Mouse (Mus musculus) monocyte, adult 2 months (primary cell): ENCODE measurements around the gene Hk2.

Experiments used
- DNase-seq, 2 experiments: peaks; one replicate each; pipeline ENCODE4 v3.0.0; 2022; ENCODE audit warnings: low spot score in 2 of 2, low read depth in 1 of 2

Hk2 gene

DNA sequence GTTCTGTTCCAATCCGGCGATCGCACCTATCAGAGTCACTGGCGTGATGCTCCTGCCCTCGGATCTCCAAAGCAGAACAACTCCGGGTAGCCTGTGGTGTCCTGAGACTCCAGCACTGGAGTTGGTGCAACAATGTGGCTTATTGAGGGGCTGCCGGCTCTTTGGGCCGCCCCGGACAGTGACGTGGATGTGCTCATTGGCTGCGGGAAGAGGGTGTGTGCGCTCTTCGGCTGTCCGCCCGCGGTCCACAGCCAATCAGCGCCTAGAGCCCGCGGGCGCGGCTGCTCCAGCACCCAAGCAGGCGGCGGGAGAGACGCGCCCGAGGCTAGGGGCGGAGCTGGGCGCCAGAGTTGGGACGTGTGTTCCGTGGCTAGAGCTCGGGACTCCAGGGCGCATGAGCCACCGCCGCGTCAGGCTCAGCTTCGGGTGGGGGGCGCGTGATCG lies at the start of gene Hk2:
Hk2 (minus strand) TSS at position 134 of the 444 bp plus-strand sequence.
- DNase-seq: peak; percentile 75 to 84

DNA sequence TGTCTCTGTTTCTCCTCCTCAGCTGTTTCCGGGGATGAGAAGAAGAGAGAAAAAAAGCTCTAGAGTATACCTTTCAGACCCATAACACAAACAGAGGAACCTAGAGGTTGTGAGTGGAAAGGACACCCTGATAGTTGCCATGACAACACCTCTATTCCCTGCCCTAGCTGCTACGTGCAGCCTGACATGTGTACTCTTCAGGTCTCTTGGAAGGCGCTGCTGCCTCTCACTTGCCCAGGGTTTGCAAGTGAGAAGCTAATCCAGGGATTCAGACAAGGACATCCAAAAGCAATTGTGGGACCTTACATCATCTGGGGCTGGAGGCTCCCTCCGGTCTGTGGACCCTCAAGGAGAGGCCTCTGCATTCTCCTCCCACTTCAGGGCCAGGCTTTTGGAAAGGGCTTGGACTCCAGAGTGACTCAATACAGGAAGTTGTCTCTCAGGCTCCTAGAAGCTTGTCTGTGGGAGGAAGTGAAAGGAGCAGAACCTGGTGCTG lies 47.6 kb upstream of the Hk2 start:
- DNase-seq: peak; percentile 23 to 27

DNA sequence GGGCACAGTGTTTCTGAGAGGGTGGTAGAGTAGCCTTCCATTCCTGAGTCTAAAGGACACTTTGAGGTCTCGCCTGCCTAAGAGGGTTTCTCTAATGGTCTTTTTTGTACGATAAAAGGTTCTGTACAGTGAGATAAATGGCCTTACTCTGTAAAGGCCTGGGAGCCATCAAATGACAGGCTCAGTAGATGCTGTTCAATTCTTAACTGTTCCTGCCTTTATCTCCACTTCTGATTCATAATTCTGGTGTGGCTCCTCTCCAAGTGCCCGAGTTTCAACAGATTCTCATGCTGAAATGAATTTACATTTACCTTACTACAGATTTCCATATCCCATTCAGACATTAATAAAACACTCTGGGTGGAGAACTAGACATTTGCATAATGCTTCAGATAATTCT lies 46.5 kb upstream of the Hk2 start:
- DNase-seq: no peak

DNA sequence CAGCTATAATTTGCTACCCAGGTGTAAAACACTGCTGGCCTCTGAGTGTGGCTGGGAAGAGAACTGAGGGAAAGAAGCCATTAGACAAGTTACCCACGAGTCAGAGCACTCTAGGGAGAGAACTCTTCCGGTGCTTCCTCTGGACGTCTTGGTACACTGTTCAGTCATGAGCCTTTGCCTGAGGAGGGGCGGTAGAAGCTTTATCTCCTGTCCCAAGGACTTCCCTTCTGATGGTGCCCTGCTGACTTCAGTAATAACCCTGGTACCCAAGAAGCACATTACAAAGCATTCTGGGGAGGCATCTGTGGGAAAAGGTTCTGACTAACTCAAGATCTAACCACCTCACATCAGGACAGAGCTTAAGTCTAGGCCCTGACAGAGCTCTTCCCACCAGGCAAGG lies 40.6 kb upstream of the Hk2 start:
- DNase-seq: no peak

DNA sequence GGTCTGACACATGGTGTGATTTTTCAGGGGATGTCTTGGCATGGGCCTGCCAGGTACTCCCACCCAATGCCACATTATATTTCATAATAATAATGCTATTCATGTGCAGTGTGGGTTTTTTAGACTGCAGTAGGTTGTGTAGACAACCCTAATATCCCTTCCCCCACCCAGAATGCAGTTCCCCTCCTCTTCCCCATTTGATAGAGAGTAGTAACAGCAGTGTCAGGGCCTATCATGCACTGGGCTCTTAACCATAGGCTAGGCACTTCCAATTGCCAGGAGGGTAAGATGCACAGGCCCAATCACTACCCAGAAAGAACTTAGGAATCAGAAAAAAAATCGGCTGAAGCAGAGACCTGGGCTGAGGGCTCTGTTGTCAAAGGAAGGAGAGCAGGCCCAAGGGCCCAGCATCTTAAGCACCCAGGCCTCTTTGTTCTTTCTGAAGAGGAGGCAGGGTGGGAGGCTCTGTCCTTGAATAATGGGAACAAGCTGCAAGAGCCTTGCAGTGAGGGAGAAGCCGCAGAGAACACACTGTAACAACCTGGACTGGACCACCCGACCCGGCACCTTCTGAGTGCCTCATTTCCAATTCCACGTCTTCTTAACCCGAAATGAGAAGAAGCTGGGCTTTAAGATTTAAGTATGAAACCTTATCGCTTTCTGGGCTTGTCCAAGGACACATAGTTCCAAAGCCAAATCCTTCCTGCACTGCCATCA lies 33.9 kb upstream of the Hk2 start:
- no peak for DNase-seq

DNA sequence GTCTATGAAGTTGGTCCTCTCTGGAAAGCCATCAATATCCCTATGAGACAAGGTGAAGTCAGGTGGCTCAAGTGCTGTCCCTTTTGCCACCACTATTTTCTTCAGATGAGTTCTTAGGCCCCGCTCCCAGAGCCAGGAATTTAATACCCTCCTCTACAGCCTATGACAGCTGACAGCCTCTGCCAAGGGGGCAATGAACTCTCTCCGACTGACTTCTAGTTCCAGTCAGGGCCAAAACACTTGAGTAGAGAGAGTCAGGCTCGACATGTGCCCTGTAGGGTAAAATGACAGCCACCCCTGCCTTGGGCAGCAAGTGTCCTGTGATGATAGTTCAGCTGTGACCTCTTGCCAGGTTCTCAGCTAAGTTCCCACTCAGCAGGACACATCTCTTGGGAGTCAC lies 32.7 kb upstream of the Hk2 start:
- no peak for DNase-seq

DNA sequence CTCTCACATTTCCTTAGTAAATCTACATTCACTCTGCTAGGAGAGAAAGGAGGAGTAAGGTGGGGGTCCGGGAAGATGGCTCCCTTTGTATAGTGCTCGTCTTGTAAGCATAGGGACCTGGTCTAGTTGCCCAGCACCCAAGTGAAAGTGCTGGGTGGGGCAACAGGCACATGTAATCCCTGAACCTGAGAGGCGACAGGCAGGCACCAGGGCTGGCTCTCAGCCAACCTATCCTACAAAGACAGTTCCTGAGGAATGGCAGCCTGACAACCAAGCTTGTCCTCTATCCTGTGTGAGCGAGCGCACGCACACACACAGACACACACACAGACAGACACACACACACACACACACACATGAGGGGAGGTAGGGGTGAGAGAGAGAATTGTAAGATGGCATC lies 32.2 kb upstream of the Hk2 start:
- DNase-seq: no peak

DNA sequence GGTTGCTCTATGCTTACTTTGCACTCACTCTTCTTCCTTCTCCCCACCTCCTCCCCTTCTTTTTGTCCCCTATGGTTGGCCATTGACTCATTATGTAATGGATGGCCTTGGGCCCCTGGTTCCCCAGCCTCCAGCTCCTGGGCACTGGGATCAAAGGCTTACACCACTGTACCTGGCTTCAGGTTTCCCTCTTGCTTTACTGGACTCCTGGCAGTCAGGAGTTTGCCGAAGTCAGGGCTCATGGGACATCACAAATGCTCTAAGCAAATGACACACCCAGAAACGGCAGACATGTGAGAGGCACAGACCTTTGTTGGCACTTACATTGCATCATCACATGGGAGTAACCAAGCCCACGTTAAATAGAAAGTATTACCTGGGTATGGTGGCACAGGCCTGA lies 31.6 kb upstream of the Hk2 start:
- no peak for DNase-seq

DNA sequence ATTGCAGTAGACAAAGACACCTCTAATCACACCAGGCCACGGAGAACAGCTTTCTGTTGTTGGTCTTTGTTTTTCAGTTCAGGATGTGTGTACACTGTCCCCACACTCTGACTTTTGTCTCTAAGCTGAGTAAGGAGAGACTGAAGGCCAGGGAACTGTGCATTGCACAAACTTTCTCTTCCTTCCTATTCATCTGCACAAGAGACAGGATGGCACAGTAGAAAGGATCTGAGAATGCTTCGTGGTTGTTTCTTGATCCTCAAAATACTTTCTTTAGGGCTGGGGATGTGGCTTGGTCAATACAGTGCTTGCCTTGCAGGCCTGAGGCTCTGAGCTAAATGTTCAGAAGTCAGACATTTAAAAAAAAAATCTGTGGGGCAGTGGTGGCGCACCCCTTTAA lies 30.7 kb upstream of the Hk2 start:
- no peak for DNase-seq

DNA sequence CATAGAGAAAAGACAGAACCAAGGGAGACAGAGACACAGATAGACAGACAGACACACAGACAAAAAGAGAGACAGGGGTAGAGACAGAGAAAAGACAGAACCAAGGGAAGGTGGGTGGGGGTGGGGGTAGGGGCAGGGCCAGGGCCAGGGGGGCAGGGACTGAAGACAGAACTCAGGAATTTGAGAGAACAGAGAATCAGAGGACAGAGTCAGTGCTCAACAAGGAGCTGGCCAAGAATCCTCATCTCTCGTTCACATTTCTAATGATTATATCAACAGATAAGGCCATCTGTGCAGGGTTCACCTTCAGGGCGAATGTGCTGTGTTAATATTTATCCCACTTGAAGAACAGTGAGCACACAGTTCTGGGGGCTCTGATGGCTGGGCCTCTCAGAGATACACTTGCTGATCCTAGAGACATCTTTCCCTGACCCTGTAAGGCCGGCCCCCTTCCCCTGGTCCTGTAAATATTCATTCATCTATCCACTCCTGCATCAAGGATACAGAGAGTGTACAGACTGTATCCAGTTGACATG lies 24.0 kb upstream of the Hk2 start:
- DNase-seq: no peak

DNA sequence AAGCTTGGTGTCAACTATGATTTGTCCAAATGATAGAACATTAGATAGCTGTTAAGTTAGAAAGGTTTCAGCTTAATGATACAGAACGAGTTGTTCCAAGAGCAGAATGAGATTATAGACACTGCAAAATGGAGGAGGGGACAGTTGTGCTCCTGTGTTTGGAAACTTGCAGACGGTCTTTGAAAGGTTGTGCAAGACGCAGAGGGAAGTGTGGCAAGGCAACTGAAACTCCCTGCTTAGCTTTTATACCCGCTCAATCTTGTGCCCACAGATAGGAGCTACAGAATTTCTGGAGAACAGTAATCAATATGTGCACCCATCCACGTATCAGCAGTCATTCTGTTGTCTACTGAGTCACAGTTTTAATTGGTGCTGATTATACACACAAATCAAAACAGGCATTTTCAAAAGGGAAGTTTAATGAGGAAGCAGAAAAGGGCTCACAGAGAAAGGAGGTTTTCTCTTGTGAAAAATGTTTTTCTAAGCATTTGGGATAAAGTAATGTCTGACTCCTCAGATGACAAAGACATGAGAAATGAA lies 23.1 kb upstream of the Hk2 start:
- peak in 1 of 2 experiments; percentile 27 for DNase-seq

DNA sequence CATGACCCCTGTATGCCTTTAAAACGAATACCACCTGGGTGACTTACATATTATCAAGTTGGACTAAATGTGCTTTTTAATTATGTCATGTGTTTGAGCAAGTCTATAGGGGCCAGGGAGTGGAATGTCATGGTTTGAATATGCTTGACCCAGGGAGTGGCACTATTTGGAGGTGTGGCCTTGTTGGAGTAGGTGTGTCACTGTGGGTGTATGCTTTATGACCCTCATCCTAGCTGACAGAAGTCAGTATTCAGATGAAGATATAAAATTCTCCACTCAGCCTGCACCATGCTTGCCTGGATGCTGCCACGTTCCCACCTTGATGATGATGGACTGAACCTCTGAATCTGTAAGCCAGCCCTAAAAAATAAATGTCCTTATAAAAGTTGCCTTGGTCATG lies 16.6 kb upstream of the Hk2 start:
- no peak for DNase-seq

DNA sequence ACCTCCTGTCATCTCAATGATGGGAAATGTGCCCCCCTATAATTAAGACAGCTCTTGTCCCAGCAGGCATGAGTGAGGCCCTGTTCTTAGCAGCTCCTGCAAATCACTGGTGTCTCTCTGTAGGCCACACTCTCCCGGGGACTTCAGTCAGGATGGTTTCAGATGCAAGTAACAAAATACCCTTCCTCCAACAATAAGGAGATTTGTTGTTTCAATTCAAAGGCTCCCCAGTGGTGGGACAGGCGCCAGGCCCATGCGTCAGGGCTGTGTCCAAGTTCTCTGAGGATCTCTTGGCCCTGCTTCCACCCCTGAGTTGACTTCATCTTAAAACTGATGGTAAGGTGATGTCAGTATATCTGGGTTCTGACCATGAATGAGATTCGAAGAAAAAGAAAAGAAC lies 9.7 kb upstream of the Hk2 start:
- no peak for DNase-seq

DNA sequence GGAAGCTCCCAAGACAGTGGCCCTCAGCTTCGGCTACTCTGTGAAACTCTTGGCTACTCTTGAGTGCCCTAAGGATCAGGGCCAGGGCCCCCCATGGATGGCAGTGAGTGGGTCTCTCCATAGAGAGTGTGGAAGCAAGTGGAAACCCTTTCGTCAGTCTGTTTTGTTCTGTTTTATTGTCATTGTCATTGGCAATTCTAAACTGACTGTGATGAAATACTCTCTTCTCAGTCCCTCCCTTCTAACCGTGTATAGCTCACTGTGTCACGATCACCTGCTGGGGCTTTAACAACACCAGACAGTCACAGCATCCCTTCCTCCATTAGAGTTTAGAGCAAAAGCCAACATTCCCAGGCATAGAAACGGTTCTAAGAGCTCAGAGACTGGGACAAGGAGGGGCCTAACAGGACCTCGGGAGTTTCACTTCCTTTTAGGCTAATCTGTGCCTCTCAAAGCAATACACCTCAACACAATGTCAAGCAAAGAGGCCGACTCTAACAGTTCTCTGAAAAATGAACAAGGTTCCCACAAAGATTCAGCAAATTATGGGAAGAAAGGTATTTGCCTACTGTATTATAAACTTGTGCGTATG lies 6.6 kb upstream of the Hk2 start:
- DNase-seq: no peak

DNA sequence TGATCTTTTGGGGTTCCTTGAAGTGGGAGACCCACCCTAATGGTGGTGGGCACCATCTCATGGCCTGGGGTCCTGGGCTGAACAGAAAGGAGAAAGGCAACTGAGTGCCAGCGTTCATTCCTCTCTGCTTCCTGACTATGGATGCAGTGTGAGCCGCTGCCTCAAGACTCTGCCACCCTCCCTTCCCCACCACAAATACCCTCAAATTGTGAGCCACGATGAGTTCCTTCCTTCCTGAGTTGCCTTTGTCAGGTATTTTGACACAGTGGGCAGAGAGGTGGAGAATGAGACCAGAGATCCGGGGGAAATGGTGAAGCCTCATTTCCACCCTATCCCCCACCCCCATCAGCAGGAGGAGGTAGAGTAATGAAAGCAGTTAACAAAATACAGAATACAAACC lies 6.1 kb upstream of the Hk2 start:
- DNase-seq: no peak

DNA sequence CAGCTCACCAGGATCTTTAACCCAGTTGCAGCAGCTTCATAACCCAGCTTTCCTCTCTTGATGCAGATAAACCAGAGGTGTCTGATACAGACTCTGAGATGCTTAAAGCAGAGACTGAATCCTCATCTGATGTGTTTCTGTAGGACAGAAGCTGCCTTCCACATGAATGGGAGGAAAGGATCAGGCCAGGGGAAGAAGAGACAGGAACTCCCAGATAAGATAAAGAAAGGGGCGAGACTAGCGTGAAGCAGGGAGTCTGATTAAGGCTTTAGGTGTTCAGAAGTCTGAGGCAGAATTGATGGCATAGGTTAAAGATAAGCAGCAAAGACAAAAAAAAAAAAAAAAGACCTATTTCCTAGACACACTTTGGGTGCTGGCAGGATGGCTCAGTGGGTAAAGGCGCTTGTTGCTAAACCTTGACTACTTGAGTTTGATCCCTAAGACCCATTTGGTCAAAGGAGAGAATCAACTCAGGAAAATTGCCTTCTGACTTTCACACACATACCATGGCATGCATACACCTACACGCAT lies 2.9 kb upstream of the Hk2 start:
- no peak for DNase-seq

DNA sequence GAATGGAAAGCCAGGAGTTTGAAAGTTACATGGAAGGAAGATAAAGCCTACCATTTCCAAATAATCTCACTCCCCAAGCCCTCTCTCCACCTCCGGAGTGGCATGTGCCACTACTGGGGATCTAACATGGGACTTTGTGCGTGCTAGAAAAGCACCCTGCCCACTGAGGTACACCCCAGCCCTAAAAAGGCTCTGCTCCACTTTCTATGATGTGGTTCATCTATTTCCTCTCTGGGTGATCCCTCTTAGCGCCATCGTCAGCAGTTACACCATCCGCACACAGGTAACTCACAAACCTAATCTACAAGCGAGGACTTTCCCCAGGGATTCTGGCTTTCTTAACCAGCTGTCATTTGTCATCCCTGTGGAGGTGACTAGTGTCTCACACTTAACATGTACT lies 1.1 kb upstream of the Hk2 start:
- no peak for DNase-seq

DNA sequence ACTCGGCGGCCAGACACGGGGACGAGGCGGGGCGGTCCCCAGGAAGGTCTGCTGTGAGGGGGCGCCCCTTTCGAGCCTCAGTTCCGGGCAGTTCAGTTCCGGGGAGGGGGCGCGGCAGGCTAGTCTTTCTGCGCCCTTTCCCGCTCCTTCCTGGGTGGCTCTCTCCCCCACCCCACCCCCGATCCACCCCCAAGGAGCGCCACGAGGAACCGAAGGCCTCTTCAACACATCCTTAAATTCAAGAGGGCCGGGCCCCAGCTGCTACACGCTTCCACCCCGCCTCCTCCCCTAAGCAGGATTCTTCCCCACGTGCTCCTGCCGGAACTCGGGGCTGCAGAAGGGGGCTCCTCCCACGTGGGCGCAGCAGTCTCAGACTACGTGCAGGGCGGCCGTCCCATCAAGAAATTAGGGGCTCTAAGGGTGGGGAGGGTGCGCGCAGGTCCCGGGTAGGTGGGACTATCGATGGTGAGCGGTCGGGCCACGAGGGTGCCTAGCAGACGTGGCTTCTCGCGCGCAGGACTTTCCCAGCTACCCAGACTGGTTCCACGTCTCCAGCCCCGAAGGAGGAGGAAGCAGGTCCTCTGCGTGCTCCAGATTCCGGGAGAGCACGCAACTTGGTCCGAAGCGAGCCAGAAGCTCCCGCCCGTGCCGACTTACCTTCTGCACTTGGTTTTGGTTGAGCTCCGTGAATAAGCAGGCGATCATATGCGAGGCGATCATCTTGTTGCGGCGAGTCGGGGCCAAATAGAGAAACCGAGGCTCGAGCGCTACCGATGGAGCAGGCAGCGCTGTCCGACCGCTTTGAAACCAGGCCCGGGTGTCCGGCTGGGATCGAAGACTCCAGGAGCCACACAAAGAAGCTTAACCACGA lies 758 bp downstream of the Hk2 start:
- peak in 1 of 2 experiments; percentile 52 for DNase-seq

DNA sequence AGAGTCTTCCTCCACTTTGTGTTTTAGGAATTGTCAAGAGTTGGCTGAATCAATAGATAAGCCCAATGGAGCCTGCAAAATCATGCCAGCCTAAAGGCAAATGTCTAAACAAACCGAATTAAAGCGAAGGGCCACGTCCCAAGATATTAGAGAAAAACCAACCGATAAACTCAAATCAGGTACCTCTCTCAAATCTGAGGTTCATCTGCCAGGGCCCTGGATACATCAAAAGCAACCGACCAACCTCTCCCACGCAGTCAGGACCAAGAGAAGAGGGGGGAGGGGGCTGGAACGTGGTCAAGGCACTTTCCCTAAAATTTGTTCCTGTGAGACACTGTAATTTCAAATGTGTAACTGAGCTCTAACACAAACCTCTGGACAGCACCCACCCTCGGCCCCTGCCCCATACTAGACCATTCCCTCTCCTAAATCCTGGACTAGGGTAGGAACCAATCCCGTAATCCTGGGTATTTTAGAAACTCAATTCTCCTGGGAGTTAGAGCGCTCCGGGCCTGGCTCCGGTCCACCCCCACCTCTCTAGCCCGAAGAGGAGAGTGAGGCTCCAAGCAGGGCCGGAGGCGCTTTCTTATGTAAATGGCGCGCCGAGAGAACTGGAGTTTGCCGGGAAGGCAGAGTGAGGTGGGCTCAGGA lies 1.7 kb downstream of the Hk2 start:
- no peak for DNase-seq

DNA sequence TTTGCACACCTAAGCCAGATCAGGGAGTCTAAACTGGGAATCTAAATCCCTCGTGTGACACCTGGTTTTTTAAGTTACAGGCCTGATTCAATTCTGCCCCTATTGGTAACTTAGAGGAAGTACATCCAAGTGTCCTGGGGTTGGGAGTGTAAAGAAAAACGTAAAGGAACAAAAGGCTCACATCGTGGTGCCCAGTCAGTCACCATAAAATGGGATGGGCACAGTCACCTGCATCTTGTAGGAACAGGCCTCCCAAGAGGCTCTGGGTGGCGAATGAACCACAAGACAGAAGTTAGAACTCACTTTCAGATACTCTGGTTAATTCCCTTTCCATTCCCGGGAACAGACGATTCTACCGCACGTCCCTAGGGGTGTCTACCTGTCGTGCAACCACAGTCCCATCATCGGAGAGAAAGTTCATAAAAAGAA lies 2.3 kb downstream of the Hk2 start:
- DNase-seq: no peak

DNA sequence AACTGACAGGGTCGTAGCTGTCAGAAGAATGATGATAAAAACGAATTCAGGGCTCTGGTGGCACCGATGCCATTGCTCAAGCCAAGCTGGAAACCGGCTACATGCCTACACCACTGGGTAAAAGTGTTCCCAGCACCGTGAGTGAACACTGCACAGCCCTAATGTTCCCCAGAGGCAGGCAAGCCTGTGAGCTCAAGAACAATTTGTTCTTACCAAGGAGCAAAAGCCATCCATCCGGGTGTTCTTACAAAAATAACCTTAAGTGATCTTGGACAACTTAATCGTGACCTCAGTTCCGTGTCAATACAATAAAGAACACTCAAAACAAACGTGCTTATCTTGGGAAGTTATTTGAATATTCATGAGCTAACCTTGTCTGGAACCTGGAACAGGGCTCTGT lies 3.2 kb downstream of the Hk2 start:
- DNase-seq: no peak
